Mouse (Mus musculus): Measurements from ENCODE around the gene Xkr8.
"Not testable (repeated sequence)": the region's sequence is repeated elsewhere in the genome, so short reads cannot be mapped to it uniquely, and the experiment has no call there.

Xkr8 gene

DNA sequence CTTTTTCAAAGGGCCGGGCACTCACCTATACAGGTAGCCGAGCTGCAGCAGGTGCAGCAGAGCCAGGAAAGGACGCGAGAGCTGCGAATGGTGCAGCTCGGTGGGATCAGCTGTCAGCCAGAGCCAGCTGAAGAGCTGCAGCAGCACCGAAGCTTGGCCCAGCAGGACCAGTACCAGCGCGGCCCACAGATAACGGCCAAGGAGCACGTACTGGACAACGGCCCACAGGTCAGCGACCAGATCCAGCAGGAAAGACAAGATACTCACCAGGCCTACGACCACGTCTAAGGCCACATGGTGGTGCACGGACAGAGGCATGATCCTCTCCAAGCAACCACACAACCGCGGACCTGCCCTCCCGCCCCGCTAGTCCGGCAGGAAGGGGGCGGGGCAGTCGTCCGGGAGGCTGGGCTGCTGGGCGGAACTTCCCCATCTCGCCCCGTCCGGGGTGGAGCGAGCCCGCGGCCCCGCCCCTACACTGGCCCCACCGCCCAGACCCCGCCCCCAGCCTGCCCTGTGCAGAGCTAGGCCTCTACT lies at the start of gene Xkr8:
Gene Xkr8, minus strand, starts transcription at position 399 of the 537 bp plus-strand sequence.
- peak; percentile 81 for DNase-seq (ENCODE audit: low read depth)

GRCm38 (mm10) chr4:132780288-132780687 lies 47.9 kb upstream of the Xkr8 start:
- no peak for DNase-seq (ENCODE audit: low read depth)

GRCm38 (mm10) chr4:132778562-132779201 lies 46.3 kb upstream of the Xkr8 start:
- no peak for DNase-seq (ENCODE audit: low read depth)

DNA sequence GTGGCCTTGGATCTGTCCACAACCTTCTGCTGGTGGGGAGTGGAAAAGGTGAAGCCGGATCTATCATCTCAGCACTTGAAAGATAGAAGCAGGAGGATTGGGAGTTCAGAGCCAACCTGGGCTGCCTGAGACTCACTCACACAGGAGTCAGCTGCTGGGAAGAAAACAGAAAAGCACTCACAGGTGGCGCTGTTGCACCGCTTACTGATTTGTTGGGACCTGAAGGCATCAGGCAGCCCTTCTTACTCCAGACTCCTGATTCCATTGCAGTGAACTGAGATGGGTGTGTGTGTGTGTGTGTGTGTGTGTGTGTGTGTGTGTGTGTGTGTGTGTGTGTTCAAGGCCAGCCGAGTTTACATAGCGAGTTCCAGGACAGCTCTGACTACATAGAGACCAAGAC lies 44.4 kb upstream of the Xkr8 start:
- DNase-seq (ENCODE audit: low read depth) = peak; percentile 62

- no peak for DNase-seq (ENCODE audit: low read depth)
Measured at GRCm38 (mm10) chr4:132774905-132775304, 42.6 kb upstream of the Xkr8 start.

GRCm38 (mm10) chr4:132771776-132772175 lies 39.4 kb upstream of the Xkr8 start:
- DNase-seq (ENCODE audit: low read depth) = no peak

DNA sequence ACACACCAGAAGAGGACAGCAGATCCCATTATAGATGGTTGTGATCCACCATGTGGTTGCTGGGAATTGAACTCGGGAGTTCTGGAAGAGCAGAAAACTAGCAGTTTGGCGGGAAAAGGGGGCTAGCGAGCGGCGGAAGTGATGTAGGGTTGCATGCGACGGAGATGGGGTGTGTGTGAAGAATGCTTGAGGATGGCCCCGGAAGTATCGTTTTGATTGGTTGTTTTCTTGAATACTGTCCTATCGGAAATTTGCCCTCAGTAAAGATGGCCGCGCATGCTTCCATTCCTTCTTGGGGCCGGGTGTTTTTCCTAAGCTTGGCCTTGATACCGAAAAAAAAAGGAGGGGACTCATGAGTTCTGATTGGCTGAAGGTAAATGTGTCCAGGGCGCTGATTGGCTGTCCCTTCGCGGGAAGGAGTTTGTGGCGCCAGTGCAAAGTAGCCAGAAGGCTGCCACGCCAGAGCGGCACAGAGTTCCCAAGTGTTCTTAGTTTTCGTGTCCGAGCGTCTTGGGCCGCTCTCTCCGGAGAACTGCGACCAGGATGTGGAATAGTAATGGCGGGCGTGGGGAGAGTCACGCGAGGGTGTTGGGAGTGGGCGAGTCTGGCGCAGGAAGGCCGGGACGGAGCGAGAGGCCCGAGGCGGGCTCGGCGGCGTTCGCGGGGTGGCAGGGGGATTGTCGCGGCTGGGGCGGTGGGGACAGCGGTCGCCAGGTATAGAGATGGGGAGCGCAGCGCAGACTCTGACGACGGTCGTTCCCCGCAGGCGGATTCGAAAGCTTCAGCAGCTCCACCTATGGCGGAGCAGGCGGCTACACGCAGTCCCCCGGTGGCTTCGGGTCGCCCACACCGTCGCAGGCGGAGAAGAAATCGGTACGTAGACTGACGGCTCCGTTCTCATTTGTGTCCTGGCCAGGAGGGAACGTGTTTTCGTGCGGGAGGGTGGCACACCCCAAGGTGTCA lies 35.8 kb upstream of the Xkr8 start, which contains the start of gene Rpa2:
Gene Rpa2, plus strand, starts transcription at position 419 of the 963 bp plus-strand sequence.
- DNase-seq (ENCODE audit: low read depth) = peak; percentile 100

DNA sequence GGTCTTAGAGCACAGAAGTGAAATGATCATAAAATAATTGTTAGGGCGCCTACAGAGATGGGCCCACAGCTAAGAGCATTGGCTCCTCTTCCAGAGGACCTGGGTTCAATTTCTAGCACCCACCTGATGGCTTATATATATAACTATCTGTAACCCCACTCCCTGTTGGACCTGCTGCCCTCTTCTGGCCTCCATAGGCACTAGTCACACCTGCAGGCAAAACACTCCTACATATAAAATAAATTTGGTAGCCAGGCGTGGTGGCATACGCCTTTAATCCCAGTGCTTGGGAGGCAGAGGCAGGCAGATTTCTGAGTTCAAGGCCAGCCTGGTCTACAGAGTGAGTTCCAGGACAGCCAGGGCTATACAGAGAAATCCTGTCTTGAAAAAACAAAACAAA lies 30.8 kb upstream of the Xkr8 start:
- not testable (repeated sequence) for DNase-seq (ENCODE audit: low read depth)

DNA sequence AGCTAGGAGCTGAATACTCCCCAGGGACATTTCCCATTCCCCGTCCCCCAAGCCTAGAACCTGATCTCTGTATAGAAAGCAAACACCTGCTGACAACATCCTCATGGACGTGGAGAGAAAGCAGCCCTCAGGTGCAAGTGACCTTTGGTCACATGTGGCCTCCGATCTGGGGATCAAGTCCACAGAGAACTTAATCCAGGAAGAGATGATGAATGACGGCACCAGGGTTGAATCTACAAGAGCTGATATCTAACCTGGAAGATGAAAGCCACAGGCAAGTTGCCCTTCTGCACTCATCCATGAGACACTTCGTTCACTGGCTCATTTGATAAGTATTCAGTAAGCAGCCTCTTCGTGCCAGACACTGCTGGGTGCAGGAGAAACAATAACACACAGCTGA lies 30.3 kb upstream of the Xkr8 start:
- no peak for DNase-seq (ENCODE audit: low read depth)

DNA sequence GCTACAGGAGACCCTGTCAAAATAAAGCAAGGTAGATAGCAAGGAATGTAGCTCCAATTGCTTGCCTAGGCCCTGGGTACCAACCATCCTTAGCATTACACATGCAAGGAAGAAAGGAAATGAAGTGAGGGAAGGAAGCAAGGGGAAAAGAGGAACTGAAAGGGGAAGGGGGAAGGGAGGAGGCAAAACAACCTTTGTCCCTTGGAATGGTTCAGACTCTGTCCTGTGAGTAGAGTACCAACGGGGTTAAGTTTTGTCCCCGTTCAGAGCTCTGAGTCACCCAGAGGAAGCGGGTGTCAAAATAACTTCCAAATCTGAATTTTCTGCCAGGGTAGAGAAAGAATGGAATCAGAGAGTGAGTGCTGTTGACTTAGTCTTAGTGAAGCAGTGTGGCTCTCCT lies 27.9 kb upstream of the Xkr8 start:
- no peak for DNase-seq (ENCODE audit: low read depth)

GRCm38 (mm10) chr4:132757633-132758351 lies 25.4 kb upstream of the Xkr8 start:
- DNase-seq (ENCODE audit: low read depth) = no peak

GRCm38 (mm10) chr4:132756974-132757373 lies 24.6 kb upstream of the Xkr8 start, which contains the start of gene Smpdl3b:
Smpdl3b (minus strand) TSS chr4:132757252.
- DNase-seq (ENCODE audit: low read depth) = no peak

- no peak for DNase-seq (ENCODE audit: low read depth)
Measured at GRCm38 (mm10) chr4:132752992-132753391, 20.6 kb upstream of the Xkr8 start.

GRCm38 (mm10) chr4:132749258-132749982 lies 17.1 kb upstream of the Xkr8 start:
- no peak for DNase-seq (ENCODE audit: low read depth)

- DNase-seq (ENCODE audit: low read depth) = no peak
Measured at GRCm38 (mm10) chr4:132748778-132749177, 16.4 kb upstream of the Xkr8 start.

DNA sequence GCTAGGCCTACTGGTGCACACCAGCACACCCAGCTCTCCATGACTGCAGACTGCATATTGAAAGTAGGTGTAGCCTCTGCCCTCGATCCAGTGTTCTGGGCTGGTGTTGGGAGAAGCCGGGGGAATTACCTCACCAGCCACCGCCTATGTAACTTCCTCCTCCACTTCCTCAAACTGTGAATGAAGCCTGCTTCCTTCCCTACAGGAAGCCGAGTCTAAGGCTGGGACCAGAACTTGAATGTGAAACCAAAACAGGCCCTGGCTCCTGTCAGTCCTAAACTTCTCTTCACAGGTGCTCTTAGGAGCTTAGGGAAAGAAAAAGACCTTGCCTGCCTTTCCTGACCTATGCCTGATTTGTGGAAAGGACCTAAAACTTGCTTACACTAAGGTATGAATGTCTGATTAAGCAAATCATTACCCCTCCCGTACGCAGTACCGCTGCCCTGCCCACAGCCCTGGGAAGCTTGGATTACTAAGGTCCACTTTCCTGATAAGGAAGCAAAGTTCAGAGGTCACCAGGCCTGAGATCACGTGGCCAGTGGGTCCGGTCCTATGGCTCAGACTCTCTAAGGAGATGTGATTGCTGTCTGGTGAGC lies 15.4 kb upstream of the Xkr8 start:
- no peak for DNase-seq (ENCODE audit: low read depth)

- DNase-seq (ENCODE audit: low read depth) = no peak
Measured at GRCm38 (mm10) chr4:132746911-132747517, 14.7 kb upstream of the Xkr8 start.

DNA sequence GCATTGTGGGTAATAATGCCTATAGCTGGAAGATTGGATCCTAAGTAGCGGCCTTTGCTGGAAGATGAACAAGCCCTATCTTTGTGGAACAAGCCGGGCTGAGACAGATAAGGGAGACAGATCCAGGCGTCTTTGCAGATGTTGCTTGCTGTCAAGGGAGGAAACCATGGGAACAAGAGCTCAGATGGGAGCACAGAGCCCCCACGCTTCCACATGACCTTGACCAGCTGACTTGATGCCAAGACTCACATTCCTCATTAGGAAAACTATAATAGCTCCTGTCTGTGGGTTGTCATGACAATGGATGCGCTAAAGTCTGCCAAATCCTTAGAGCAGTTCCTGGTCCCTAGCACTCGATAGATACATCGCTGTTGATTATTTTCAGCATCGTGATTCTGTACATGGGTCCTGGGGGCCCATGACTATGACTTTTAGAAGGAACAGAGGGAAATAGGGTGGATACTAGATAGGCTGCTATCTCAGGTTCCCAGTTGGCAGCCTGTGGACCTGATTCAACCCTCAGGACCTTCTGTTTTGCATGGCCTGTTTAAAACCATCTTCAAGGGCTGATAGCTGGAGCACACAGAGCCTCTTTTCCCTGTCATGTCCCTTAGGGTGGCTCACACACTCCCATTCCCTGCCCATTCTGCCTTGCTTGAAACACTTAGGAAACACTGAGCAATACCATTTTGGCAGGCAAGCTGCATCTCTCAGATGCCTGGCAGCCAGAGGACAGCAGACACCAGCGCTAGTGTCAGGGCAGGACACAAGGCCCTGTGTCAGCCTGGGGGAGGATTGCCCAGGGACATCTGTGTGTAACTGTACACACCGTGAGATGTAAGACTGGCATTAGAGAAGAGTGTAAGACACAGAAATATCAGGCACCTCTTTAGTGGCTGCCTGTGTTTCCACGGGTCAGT lies 11.9 kb upstream of the Xkr8 start:
- no peak for DNase-seq (ENCODE audit: low read depth)

GRCm38 (mm10) chr4:132741491-132741890 lies 9.1 kb upstream of the Xkr8 start:
- DNase-seq (ENCODE audit: low read depth) = no peak
